Mouse (Mus musculus) neural tube, embryonic 13.5 days (tissue): Measurements from ENCODE around the gene Clk3. TPM values are rescaled to one million over a fixed set of nuclear protein-coding genes. Genes with fewer than 3 reads are reported as not detected.
A peak's percentile ranks its signal among the peaks of the same experiment; 100 is the strongest.

Experiments
- ATAC-seq: fragments of 200-750 bp; cut with Nextera tagmentation; 2 replicates; pipeline ENCODE4 v1.8.0; 2017; ENCODE audit warnings: low read depth, mild to moderate bottlenecking, moderate TSS enrichment, moderate library complexity
- H3K27ac ChIP-seq: fragments of 300-500 bp; sonication (generic); replicated peaks from 2 replicates; pipeline ENCODE4 v1.5.1; 2015; ENCODE audit warnings: moderate library complexity, mild to moderate bottlenecking, inconsistent platforms
- H3K27me3 ChIP-seq: fragments of 300-500 bp; sonication (generic); 2 replicates; pipeline ENCODE4 v1.6.1; 2015; ENCODE audit warnings: mild to moderate bottlenecking, inconsistent platforms
- H3K36me3 ChIP-seq: fragments of 300-500 bp; sonication (generic); 2 replicates; pipeline ENCODE4 v1.6.1; 2015; ENCODE audit warnings: mild to moderate bottlenecking, inconsistent platforms
- H3K4me1 ChIP-seq: fragments of 300-500 bp; sonication (generic); replicated peaks from 2 replicates; pipeline ENCODE4 v1.6.1; 2015; ENCODE audit warnings: inconsistent platforms
- H3K4me2 ChIP-seq: fragments of 300-500 bp; sonication (generic); 2 replicates; pipeline ENCODE4 v1.6.1; 2015; ENCODE audit warnings: inconsistent platforms, mild to moderate bottlenecking, moderate library complexity
- H3K4me3 ChIP-seq: fragments of 300-500 bp; sonication (generic); 2 replicates; pipeline ENCODE4 v1.5.1; 2015; ENCODE audit warnings: mild to moderate bottlenecking, inconsistent platforms
- H3K9ac ChIP-seq: fragments of 300-500 bp; sonication (generic); 2 replicates; pipeline ENCODE4 v1.6.1; 2015; ENCODE audit warnings: moderate library complexity, mild to moderate bottlenecking, inconsistent platforms
- H3K9me3 ChIP-seq: fragments of 300-500 bp; sonication (generic); 2 replicates; pipeline ENCODE4 v1.6.1; 2016; ENCODE audit warnings: inconsistent platforms
- WGBS: fragments of 180-500 bp; shearing (Covaris S2); methylation state at CpG from one replicate; pipeline ENCODE4 v1.1.7; 2015; 5-methylcytosine and 5-hydroxymethylcytosine counted together
- polyA plus RNA-seq: library from polyadenylated mRNA; unstranded; fragments of >200 nt; fragmentation: Nextera tagmentation; extraction: Ambion mirVana; gene quantifications from 2 replicates; pipeline ENCODE4 v1.2.1, GENCODE M21; 2015

Gene Clk3
- polyA plus RNA-seq, 1 experiment from 2014 or later, result 76.6 TPM

DNA sequence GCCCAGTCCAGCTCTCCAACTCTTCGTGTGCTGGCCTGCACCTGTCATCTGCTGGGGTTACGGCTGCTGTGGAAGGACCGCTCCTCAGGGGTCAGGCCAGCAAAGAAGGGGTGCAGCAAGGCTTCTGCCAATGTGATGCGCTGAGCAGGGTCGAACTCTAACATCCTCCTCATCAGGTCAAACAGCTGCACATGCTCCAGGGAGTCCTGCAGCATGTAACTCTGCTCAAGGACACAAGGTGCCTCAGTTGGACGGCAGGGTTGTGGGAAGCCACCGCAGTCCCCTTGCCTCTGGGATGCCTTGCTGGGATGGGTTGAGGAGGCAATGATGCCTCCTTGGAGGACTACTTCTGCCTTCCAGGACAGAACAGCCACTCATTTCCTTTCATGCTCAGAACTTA is 14.8 kb downstream of the Clk3 start:
- Histone ChIP-seq H3K36me3 (peaks cover 99% of the 10 kb centered on the region), H3K27me3 (no peaks in the 10 kb centered on the region), H3K9me3 (no peaks in the 10 kb centered on the region), H3K4me2 (no peak overlapping the region), H3K4me1 (no peaks in the 10 kb centered on the region), H3K9ac (no peak overlapping the region), H3K4me3 (no peak overlapping the region), H3K27ac (no peak overlapping the region)
- WGBS, result 94% methylated on average over 7 of the region's 7 CpGs
- ATAC-seq, result no peak

DNA sequence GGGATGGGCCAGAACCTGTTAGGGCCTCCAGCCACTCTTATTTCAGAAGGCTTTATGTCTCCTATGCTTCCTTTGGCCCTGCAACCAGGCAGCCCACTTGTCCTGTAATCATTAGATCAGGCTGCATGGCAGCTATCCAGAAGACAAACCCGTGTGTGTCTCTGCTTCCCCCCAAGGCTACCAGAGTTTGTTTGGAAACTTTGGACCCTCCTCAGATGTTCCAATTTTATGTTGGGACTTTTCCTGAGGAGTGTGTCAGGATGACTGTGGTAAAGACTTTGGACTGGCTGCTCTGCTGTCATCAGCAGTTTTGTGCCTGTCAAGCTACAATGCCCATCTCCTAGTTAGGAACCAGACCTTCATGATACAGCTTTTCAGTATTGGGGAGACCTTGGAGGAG is 16.8 kb downstream of the Clk3 start:
- WGBS, result 70% methylated on average over 1 of the region's 1 CpGs

DNA sequence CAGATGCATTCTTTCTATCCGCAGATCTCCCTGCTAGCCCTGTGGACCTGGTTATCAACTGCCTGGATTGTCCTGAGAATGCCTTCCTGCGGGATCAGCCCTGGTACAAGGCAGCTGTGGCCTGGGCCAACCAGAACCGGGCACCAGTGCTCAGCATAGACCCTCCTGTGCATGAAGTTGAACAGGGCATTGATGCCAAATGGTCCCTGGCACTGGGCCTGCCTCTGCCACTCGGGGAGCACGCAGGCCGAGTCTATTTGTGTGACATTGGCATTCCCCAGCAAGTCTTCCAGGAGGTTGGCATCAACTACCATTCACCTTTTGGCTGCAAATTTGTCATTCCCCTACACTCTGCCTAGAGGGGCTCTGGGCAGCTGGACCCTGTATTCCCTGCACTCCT is 17.5 kb downstream of the Clk3 start:
- no peak overlapping the region for H3K4me3 ChIP-seq
- H3K27me3 ChIP-seq, result no peaks in the 10 kb centered on the region
- H3K4me2 ChIP-seq, result no peak overlapping the region
- H3K27ac ChIP-seq, result no peak overlapping the region
- H3K4me1 ChIP-seq, result no peaks in the 10 kb centered on the region
- ATAC-seq, result no peak
- peaks cover 91% of the 10 kb centered on the region for H3K36me3 ChIP-seq
- no peaks in the 10 kb centered on the region for H3K9me3 ChIP-seq
- no peak overlapping the region for H3K9ac ChIP-seq
- 93% methylated on average over 6 of the region's 6 CpGs for WGBS

More for the DNA sequence above, 16.8 kb downstream of the Clk3 start:
- Histone ChIP-seq H3K9ac (no peak overlapping the region), H3K27me3 (no peaks in the 10 kb centered on the region), H3K4me3 (no peak overlapping the region), H3K4me1 (no peaks in the 10 kb centered on the region), H3K4me2 (no peak overlapping the region), H3K27ac (no peak overlapping the region), H3K9me3 (no peaks in the 10 kb centered on the region), H3K36me3 (peaks cover 93% of the 10 kb centered on the region)
- no peak for ATAC-seq

DNA sequence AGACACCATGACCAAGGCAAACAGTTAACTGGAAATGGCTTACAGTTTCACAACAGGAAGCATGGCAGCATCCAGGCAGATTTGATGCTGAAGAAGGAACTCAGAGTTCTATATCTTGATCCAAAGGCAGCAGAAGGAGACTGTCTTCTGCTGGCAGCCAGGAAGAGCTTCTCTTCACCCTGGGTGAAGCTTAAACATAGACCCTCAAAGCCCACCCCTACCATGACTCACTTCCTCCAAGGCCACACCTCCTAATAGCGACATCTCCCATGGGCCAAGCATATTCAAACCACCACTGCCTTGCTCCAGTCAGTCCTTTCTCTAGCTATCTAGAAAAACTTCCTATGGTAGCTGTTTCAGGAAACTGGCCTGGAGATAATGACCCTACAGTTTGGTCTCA is 18.6 kb downstream of the Clk3 start:
- Histone ChIP-seq H3K36me3 (peaks cover 91% of the 10 kb centered on the region), H3K27ac (no peak overlapping the region), H3K27me3 (no peaks in the 10 kb centered on the region), H3K4me3 (no peak overlapping the region), H3K4me2 (no peak overlapping the region), H3K9ac (no peak overlapping the region), H3K9me3 (no peaks in the 10 kb centered on the region), H3K4me1 (no peaks in the 10 kb centered on the region)
- 79% methylated on average over 1 of the region's 1 CpGs for WGBS
- no peak for ATAC-seq

DNA sequence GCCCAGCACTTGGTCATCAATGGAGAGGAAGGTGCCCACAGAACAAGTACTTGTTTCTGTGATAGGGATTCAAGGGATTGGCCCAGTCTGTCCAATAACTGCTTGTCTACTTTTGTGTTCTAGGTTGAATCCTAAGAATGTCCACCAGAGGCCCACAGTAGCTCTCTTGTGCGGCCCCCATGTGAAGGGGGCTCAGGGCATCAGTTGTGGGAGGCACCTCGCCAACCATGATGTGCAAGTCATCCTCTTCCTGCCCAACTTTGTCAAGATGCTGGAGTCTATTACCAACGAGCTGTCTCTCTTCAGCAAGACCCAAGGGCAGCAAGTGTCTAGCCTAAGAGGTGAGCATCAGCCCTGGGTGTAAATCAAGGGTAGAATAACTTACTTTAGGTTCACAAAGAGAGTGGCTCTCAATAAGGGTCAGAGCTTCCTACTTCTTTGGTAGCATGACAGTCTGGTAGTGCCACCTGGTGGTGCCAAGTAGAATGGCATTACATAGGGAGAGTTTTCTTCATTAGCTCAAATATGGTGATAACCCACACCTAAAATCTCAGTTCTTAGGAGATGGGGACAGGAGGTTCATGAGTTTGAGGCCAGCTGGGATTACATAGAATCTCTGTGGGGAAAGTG is 21.1 kb downstream of the Clk3 start:
- Histone ChIP-seq H3K4me2 (no peak overlapping the region), H3K9me3 (no peaks in the 10 kb centered on the region), H3K4me3 (no peak overlapping the region), H3K27me3 (no peaks in the 10 kb centered on the region), H3K36me3 (peaks cover 90% of the 10 kb centered on the region), H3K9ac (no peak overlapping the region), H3K27ac (no peak overlapping the region), H3K4me1 (no peaks in the 10 kb centered on the region)
- 76% methylated on average over 3 of the region's 3 CpGs for WGBS
- ATAC-seq, result 0 out of 2 replicates have a peak, but pooled peaks have one; percentile 11

DNA sequence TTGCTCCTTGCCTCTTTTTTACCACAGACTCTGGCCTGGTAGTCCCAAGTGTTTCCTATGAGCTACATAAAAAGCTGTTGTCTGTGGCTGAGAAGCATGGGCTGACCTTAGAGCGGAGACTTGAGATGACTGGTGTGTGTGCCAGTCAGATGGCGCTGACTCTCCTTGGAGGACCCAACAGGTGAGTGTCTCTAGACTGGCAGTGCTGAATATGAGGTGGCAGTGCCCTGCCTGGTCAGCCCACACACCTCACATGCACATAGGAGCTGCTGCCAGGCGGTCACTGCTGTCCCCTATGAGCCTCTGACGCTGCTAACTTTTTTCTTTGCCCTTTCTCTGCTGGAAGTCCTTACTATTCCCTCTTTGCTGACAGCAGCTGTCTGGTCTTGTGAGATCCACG is 25.8 kb downstream of the Clk3 start:
- H3K27me3 ChIP-seq, result no peaks in the 10 kb centered on the region
- 90% methylated on average over 5 of the region's 5 CpGs for WGBS

DNA sequence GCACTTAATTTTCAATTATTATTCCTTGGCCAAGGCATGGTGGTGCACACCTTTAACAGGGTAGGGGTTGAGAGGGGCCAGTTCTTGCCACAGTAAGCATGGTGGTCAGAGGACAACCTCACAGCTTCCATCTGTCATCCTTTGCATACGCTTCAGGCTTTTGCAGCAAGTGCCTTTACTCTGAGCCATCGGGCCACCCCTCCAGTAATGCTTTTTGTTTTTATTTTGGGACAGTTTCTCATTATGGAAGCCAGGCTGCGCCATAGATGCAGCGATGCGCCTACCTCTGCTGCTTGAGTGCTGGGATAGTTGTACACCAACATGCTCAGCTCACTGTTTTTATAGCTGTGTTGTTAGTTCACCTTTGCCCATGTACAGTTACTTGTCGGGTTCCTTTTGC is 32.1 kb downstream of the Clk3 start:
- Histone ChIP-seq H3K27ac (no peak overlapping the region), H3K9ac (no peak overlapping the region), H3K4me3 (no peak overlapping the region), H3K4me2 (no peak overlapping the region), H3K27me3 (no peaks in the 10 kb centered on the region), H3K4me1 (peaks cover 7% of the 10 kb centered on the region), H3K36me3 (peaks cover 35% of the 10 kb centered on the region), H3K9me3 (no peaks in the 10 kb centered on the region)
- ATAC-seq, result no peak
- WGBS, result 95% methylated on average over 6 of the region's 6 CpGs

More for the DNA sequence above, 25.8 kb downstream of the Clk3 start:
- no peak overlapping the region for H3K4me2 ChIP-seq
- H3K4me3 ChIP-seq, result no peak overlapping the region
- H3K36me3 ChIP-seq, result peaks cover 45% of the 10 kb centered on the region
- no peak overlapping the region for H3K27ac ChIP-seq
- H3K4me1 ChIP-seq, result peaks cover 7% of the 10 kb centered on the region
- no peak for ATAC-seq
- no peak overlapping the region for H3K9ac ChIP-seq
- H3K9me3 ChIP-seq, result no peaks in the 10 kb centered on the region

DNA sequence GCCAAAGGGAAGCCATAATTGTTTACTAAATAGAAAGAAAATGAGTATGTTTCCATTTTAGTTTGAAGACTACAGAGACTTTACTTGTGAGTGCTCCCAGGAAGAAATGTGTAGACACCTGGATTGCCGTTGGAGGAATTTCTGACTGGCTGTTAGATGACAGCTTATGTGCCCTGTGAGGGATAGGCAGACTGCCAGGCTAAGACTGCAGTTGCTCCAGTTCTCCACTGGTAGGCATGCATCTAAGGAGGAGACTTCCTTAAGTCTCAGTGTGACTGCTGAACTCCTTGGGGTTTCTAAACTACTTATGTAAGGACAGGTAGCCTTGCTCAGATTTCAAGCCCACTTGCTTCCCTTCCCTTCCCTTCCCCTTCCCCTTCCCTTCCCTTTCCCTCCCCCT is 37.3 kb downstream of the Clk3 start:
- Histone ChIP-seq H3K4me2 (no peak overlapping the region), H3K27ac (no peak overlapping the region), H3K4me3 (no peak overlapping the region), H3K27me3 (no peaks in the 10 kb centered on the region), H3K9ac (no peak overlapping the region), H3K4me1 (0 out of 2 replicates have a peak, but pooled peaks cover 5% of the 10 kb centered on the region), H3K36me3 (peaks cover 54% of the 10 kb centered on the region), H3K9me3 (no peaks in the 10 kb centered on the region)
- ATAC-seq, result no peak
- WGBS, result 98% methylated on average over 1 of the region's 1 CpGs

DNA sequence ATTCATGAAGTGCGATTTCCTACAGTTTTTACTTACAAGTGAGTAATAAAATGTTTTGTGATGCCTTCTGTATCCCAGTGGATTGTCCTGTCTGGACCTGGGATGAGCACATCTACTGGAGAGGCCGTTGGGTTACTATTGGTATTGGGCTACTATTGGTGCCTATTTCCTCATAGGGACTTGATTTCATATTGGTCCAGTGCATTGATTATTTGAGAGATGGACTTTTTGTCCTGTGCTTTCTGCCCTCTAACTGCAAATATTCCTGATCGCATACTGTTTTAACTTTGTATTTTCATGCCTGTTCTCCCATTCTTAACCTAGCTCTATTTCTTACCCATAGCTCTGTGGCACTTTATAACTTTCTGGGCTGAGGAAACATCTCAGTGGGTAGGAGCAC is 41.0 kb downstream of the Clk3 start:
- Histone ChIP-seq H3K9ac (no peak overlapping the region), H3K9me3 (no peaks in the 10 kb centered on the region), H3K4me3 (no peak overlapping the region), H3K4me2 (no peak overlapping the region), H3K27ac (no peak overlapping the region), H3K27me3 (no peaks in the 10 kb centered on the region), H3K4me1 (peaks cover 12% of the 10 kb centered on the region; the same call in 1 of the 2 replicates), H3K36me3 (peaks cover 57% of the 10 kb centered on the region)
- ATAC-seq, result no peak
- WGBS, result 97% methylated on average over 3 of the region's 3 CpGs

DNA sequence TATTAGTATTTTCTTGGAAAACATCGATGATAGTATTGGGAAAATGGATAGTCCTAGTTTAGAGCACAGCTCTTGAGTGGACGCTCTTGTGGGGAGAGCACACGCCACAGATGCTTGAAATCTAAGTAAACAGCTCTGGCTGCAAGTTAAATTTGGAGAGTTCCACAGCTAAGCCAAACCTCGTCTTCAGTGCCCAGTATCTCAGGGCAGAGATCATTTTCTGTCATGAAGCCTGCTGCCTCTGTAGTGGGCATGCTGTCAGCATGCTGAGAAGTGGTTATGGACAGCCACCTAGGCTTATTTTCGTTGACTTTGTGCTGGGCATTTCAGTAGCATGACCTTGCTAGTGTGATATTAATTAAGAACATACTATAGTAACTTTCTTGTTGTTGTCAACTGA is 41.9 kb downstream of the Clk3 start:
- no peak for ATAC-seq
- no peak overlapping the region for H3K4me3 ChIP-seq
- no peaks in the 10 kb centered on the region for H3K9me3 ChIP-seq
- no peak overlapping the region for H3K9ac ChIP-seq
- WGBS, result 90% methylated on average over 5 of the region's 5 CpGs
- no peaks in the 10 kb centered on the region for H3K27me3 ChIP-seq
- peaks cover 12% of the 10 kb centered on the region; the same call in 1 of the 2 replicates for H3K4me1 ChIP-seq
- peaks cover 57% of the 10 kb centered on the region for H3K36me3 ChIP-seq
- no peak overlapping the region for H3K27ac ChIP-seq
- H3K4me2 ChIP-seq, result no peak overlapping the region

DNA sequence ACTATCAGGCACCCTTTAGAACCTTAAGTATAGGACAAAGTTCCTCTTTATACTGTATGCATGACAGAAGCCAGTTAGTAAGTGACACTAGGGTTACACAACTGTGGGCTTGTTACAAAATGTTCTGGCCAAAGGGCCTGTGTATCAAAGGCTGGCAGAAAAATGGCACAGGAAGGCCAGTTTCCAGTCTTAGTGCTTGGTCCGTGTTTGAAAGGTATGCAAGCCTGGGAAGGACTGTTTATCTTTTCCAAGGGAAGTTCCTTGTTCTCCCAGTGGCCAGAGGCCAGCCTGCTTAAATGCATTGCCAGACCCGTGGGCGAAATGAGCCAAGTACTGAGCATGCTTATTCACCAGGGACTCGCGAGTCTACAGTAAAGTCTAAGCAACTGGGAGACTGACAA is 42.3 kb downstream of the Clk3 start:
- Histone ChIP-seq H3K4me3 (no peak overlapping the region), H3K27ac (no peak overlapping the region), H3K27me3 (no peaks in the 10 kb centered on the region), H3K9ac (no peak overlapping the region), H3K36me3 (peaks cover 61% of the 10 kb centered on the region), H3K9me3 (no peaks in the 10 kb centered on the region), H3K4me2 (no peak overlapping the region), H3K4me1 (peaks cover 12% of the 10 kb centered on the region; the same call in 1 of the 2 replicates)
- no peak for ATAC-seq
- 73% methylated on average over 5 of the region's 5 CpGs for WGBS

DNA sequence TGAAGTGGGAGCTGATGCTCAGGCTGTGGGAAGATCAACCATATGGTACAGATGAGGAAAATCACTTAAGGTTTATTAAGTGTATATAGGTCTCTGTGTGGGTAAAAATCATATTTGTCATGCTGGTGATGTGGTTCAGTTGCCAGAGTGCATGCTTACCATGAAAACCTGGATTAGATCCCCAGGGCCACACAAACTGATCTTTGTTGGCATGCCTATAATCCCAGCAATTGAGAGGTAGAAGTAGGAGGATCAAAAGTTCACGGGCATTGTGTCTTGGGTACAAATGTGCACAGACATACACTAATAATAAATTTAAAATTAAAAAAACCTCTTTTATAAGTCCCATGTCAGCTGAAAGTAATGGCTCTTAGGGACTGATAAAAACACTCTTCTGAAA is 43.3 kb downstream of the Clk3 start:
- H3K27ac ChIP-seq, result no peak overlapping the region
- H3K36me3 ChIP-seq, result peaks cover 60% of the 10 kb centered on the region
- H3K4me2 ChIP-seq, result no peak overlapping the region
- H3K9ac ChIP-seq, result no peak overlapping the region
- no peaks in the 10 kb centered on the region for H3K9me3 ChIP-seq
- WGBS, result 81% methylated on average over 1 of the region's 1 CpGs
- H3K27me3 ChIP-seq, result no peaks in the 10 kb centered on the region
- no peak for ATAC-seq
- H3K4me1 ChIP-seq, result peaks cover 12% of the 10 kb centered on the region; the same call in 1 of the 2 replicates
- no peak overlapping the region for H3K4me3 ChIP-seq

DNA sequence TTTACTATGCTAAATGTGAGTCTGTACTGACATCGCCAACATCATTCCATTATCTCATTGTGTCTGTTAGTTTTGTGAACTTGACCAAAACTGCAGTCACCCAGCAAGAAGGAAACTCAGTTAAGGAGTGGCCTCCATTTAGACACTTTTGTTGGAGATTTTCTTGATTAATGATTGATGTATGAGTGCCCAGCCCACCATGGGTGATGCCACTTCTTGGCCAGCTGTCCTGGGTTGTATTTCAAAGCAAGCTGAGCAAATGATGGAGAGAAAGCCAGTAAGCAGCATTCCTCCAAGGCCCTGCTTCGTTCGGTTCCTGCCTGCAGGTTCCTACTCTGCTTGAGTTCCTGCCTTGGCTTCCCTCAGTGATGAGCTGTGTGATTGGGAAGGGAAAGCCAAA is 44.9 kb downstream of the Clk3 start:
- WGBS, result 96% methylated on average over 3 of the region's 3 CpGs
- Histone ChIP-seq H3K27ac (no peak overlapping the region), H3K4me2 (no peak overlapping the region), H3K27me3 (no peaks in the 10 kb centered on the region), H3K4me1 (peaks cover 12% of the 10 kb centered on the region; the same call in 1 of the 2 replicates), H3K4me3 (no peak overlapping the region), H3K36me3 (peaks cover 56% of the 10 kb centered on the region), H3K9me3 (no peaks in the 10 kb centered on the region), H3K9ac (no peak overlapping the region)
- no peak for ATAC-seq
